Mouse (Mus musculus) G1E (cell line): ENCODE measurements around the gene Casc1. TPM values are rescaled to one million over a fixed set of nuclear protein-coding genes. Genes with fewer than 3 reads are reported as not detected.

ENCODE experiments used
- ATAC-seq: 2 replicates; pipeline ENCODE4 v1.8.0; 2016; ENCODE audit warnings: mild to moderate bottlenecking; ENCODE audit not compliant: insufficient number of reproducible peaks, poor library complexity, low FRiP score, severe bottlenecking; ENCODE audit errors: extremely low read depth
- DNase-seq: peaks from one replicate; pipeline ENCODE4 v3.0.0; 2012; ENCODE audit warnings: low spot score
- H3K27me3 ChIP-seq: 2 replicates; pipeline ENCODE4 v1.6.1; 2012; ENCODE audit warnings: mild to moderate bottlenecking, low read length, inconsistent platforms; ENCODE audit not compliant: insufficient read depth
- H3K36me3 ChIP-seq: replicated peaks from 2 replicates; pipeline ENCODE3; 2012; ENCODE audit warnings: mild to moderate bottlenecking, inconsistent platforms
- H3K4me1 ChIP-seq: 2 replicates; pipeline ENCODE4 v1.6.1; 2012; ENCODE audit warnings: low read depth, low read length, inconsistent platforms, mixed read lengths; ENCODE audit not compliant: insufficient read depth
- H3K4me3 ChIP-seq: 2 replicates; pipeline ENCODE4 v1.5.1; 2012; ENCODE audit warnings: low read depth, mild to moderate bottlenecking, inconsistent platforms, low read length, moderate library complexity, mixed read lengths
- H3K9me3 ChIP-seq: replicated peaks from 2 replicates; pipeline ENCODE4 v1.6.1; 2012; ENCODE audit warnings: inconsistent platforms
- CTCF ChIP-seq: IDR thresholded peaks from 2 replicates; pipeline ENCODE4 v1.5.1; 2012; ENCODE audit warnings: low read depth, low read length, inconsistent platforms, mixed read lengths
- GATA1 ChIP-seq: IDR thresholded peaks from 2 replicates; pipeline ENCODE4 v1.6.1; 2012; ENCODE audit warnings: borderline replicate concordance, low read length, inconsistent platforms, mixed read lengths
- GATA2 ChIP-seq: IDR thresholded peaks from 2 replicates; pipeline ENCODE4 v1.6.1; 2012; ENCODE audit warnings: low read depth, low read length, inconsistent platforms, borderline replicate concordance
- POLR2AphosphoS5 ChIP-seq: IDR thresholded peaks from 2 replicates; pipeline ENCODE4 v1.6.1; 2012; ENCODE audit warnings: low read depth, low read length, inconsistent platforms; ENCODE audit not compliant: insufficient replicate concordance
- TAL1 ChIP-seq: conservative IDR thresholded peaks from 2 replicates; pipeline ENCODE4 v1.6.1; 2012; ENCODE audit warnings: low read depth, low read length, inconsistent platforms, mixed read lengths
- polyA plus RNA-seq: library from polyadenylated mRNA; stranded (reverse); fragments of >175 nt; gene quantifications from 2 replicates; pipeline ENCODE4 v1.2.3, GENCODE M21; 2012
- total RNA-seq, 2 experiments: library from RNA; stranded (forward) in 1 of 2; stranded (reverse) in 1 of 2; fragments of 200-1000 nt in 1 of 2; fragments of >200 nt in 1 of 2; fragmentation: Nextera tagmentation in 1 of 2; gene quantifications; 2 replicates each; pipeline ENCODE4 v1.2.3; 2014 to 2017

Gene Casc1
- total and polyA plus RNA-seq, 3 experiments: 0.60 to 0.71 TPM; not detected in 1

- Histone ChIP-seq H3K4me1 (no peaks in the 10 kb centered on the region), H3K4me3 (no peak overlapping the region), H3K9me3 (no peaks in the 10 kb centered on the region), H3K36me3 (no peaks in the 10 kb centered on the region), H3K27me3 (no peaks in the 10 kb centered on the region)
- no peak for TF ChIP-seq TAL1
- TF ChIP-seq GATA2: no peak
- no peak for TF ChIP-seq POLR2AphosphoS5
- TF ChIP-seq GATA1: no peak
- no peak for TF ChIP-seq CTCF
- no peak for ATAC-seq
- no peak for DNase-seq
Observed at GRCm38 (mm10) chr6:145193038-145193437, 17.8 kb downstream of the Casc1 start.

GRCm38 (mm10) chr6:145187093-145188088, 23.4 kb downstream of the Casc1 start:
- no peaks in the 10 kb centered on the region for H3K36me3 ChIP-seq
- DNase-seq: no peak
- H3K9me3 ChIP-seq: no peaks in the 10 kb centered on the region
- no peak for ATAC-seq
- H3K27me3 ChIP-seq: no peaks in the 10 kb centered on the region
- no peak for TF ChIP-seq TAL1
- no peak for TF ChIP-seq GATA1
- no peak for TF ChIP-seq GATA2
- no peak for TF ChIP-seq POLR2AphosphoS5
- no peak for TF ChIP-seq CTCF
- no peak overlapping the region; the same call in 1 of the 2 replicates for H3K4me3 ChIP-seq
- peaks cover 4% of the 10 kb centered on the region; the same call in 1 of the 2 replicates for H3K4me1 ChIP-seq

- no peak for DNase-seq
- H3K9me3 ChIP-seq: peaks cover 9% of the 10 kb centered on the region
- ATAC-seq: no peak
- H3K4me3 ChIP-seq: no peak overlapping the region
- no peaks in the 10 kb centered on the region for H3K27me3 ChIP-seq
- peaks cover 4% of the 10 kb centered on the region; the same call in 1 of the 2 replicates for H3K4me1 ChIP-seq
- no peaks in the 10 kb centered on the region for H3K36me3 ChIP-seq
- no peak for TF ChIP-seq CTCF
- no peak for TF ChIP-seq TAL1
- no peak for TF ChIP-seq GATA1
- no peak for TF ChIP-seq POLR2AphosphoS5
- no peak for TF ChIP-seq GATA2
Observed at GRCm38 (mm10) chr6:145186096-145186495, 24.7 kb downstream of the Casc1 start.

- TF ChIP-seq CTCF (no peak), GATA1 (no peak), GATA2 (no peak), TAL1 (no peak), POLR2AphosphoS5 (no peak)
- Histone ChIP-seq H3K4me1 (no peaks in the 10 kb centered on the region), H3K9me3 (peaks cover 35% of the 10 kb centered on the region), H3K36me3 (no peaks in the 10 kb centered on the region), H3K27me3 (no peaks in the 10 kb centered on the region), H3K4me3 (no peak overlapping the region)
- DNase-seq (no peak), ATAC-seq (no peak)
Observed at GRCm38 (mm10) chr6:145182044-145182443, 28.8 kb downstream of the Casc1 start.

- DNase-seq (no peak), ATAC-seq (no peak)
- TF ChIP-seq POLR2AphosphoS5 (no peak), TAL1 (no peak), GATA1 (no peak)
- Histone ChIP-seq H3K36me3 (no peaks in the 10 kb centered on the region), H3K9me3 (peaks cover 58% of the 10 kb centered on the region), H3K4me1 (no peaks in the 10 kb centered on the region), H3K27me3 (no peaks in the 10 kb centered on the region), H3K4me3 (no peak overlapping the region)
Observed at GRCm38 (mm10) chr6:145179665-145180064, 31.1 kb downstream of the Casc1 start.

GRCm38 (mm10) chr6:145176474-145176873, 34.3 kb downstream of the Casc1 start:
- no peaks in the 10 kb centered on the region for H3K4me1 ChIP-seq
- no peak overlapping the region for H3K4me3 ChIP-seq
- TF ChIP-seq CTCF (no peak), GATA2 (no peak), GATA1 (no peak), POLR2AphosphoS5 (no peak), TAL1 (no peak)
- no peak for ATAC-seq
- peaks cover 69% of the 10 kb centered on the region for H3K9me3 ChIP-seq
- H3K27me3 ChIP-seq: no peaks in the 10 kb centered on the region
- H3K36me3 ChIP-seq: no peaks in the 10 kb centered on the region
- no peak for DNase-seq
